Mouse (Mus musculus) telencephalon, adult 2 months (tissue): ENCODE results near the gene Rtp2.

Experiments
- DNase-seq: peaks from one replicate; pipeline ENCODE4 v3.0.0-alpha.2; 2011; ENCODE audit warnings: low read depth, low spot score

Rtp2 gene

DNA sequence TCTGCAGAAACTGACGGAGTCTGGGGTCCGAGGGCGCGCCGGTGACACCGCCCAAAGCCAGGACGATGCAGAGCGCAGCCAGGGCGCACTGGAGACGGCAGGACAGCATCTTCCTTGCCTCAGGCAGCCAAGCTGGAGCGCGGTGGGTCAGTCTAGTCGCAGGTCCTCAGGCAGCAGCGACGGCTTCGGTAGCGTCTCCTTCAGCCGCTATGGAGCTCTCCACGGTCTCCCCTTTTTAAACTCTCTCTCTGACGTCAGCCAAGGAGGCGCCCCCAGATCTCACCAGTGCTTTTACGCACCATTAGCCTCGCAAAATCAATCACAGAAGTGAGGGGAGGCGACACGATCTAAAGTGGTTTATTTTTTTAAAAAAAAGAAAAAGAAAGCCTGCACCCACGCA, 41.6 kb downstream of the Rtp2 start, which contains the start of gene Sst:
Gene Sst (minus strand): TSS at position 323 of the 400 bp plus-strand sequence.
- no peak for DNase-seq

DNA sequence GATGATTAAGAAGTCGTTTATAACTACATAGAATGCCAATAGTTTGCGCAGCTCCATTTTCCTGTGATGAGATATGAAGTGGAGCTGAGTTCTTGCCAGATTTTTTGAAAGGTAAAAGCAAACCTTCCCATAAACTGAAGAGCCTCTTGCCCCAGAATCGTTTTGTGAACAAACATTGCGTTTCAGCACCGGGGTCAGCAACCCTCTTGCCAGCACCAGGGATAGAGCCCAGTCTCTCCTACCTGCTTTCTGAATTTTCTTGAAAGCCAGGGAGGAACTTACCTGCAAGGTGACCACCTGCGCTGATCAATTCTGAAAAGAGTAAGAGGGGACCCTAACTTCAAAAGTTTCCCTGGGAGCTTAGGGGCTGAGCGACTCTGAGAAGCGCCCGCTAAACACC, 42.0 kb downstream of the Rtp2 start:
- no peak for DNase-seq

DNA sequence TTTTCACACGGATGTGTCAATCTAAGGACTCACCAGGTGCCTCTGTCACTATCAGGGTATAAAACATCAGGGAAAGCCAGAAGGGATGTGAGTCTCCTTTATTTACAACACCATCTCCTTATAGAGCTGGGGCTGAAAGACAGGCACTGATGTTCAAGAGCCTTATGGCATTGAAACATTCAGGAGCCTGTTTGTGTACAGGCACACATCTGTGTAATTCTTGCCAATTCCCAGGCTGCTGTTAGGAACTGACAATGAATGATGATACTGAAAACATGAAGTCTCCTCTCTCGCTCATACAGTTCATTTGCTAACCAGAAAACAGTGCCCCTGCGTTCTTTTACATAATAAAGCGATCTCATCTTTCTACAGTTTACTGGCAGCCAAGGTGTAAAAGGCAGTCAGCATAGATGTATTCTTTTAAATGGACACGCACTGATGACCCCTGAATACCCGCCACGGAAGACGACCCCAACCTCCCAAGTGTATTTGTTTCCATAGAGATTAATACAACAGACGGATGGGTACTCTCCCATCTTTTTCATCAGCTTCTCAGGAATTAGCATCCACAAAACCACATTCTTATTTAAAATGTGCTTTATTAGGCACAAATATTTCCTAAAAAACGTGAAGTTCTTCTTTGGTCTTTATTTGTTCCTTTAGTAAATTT, 44.1 kb downstream of the Rtp2 start:
- no peak for DNase-seq

DNA sequence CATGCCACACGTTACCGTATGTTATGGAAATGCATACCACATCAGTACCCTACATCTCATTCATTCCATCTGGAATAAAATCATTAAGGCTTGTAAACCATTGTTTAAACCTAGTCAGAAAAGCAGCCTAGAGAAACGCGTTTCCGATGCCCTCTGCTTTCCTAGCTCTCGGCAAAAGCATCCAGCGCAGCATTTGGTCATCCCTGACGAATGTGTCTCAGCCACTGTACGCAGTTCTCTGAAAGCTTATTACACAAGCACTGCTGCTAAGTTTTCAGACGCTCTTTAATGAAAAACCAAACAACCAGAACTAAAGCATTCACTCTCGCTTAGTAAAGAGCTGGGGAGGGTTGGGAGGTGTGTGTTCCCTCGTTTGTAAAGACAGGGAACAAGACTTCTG, 47.1 kb downstream of the Rtp2 start:
- DNase-seq: no peak
